Mouse (Mus musculus): ENCODE results near the gene Car4.

DNA sequence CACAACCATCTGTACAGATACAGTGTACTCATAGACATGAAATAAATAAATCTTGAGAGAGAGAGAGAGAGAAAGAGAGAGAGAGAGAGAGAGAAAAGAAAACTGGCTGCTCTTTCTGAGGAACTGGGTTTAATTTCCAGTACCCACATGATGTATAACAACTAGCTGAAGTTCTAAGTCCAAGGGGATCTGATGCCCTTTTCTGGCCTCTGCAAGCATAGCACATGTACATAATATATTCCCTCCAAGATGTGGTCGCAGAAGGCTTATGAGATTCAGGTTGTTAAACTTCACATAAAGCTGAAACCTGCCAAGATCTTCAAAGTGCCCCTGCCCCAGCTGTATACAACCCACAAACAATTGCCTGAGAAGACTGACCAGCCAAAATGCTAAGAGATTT is 37.7 kb downstream of the Car4 start:
- no peak for TF ChIP-seq CTCF (IDR thresholded peaks at IDR 0.05; ENCODE audit: low read depth)
- no peak for TF ChIP-seq EP300 (IDR thresholded peaks at IDR 0.05; ENCODE audit: low read depth)

Measured in liver, embryonic 14.5 days (tissue).